Mouse (Mus musculus): ENCODE measurements at regions not wholly inside any gene's neighbourhood (a gene's known extent, or its start where the extent isn't known, plus 50 kb on each side); places are given as distances from the start of the nearest gene placed in this dataset.

DNA sequence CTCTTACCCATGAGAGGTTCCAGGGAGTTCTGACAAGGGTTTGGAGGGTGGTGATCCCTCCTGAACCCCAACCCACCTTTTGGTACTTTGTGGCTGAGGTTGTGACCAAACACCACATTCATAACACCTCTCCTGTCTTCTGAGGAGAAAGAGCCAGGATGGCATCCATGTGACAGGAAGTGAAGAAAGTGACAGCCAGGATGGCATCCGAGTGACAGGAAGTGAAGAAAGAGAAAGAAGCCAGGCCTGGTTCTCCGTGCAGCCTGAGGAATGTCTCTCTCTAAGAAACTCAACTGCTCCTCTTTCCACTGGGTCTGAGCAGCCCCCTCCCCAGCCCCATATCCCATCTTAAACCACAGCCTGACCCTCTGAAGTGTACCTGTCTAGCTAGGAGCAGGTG is 138.9 kb upstream of the Tle3 start:
- no peak overlapping the region for H3K4me2 ChIP-seq
- no peak overlapping the region for H3K4me3 ChIP-seq
- no peak overlapping the region for H3K27ac ChIP-seq
- peaks cover 37% of the 10 kb centered on the region for H3K4me1 ChIP-seq
- no peaks in the 10 kb centered on the region for H3K9me3 ChIP-seq
- no peak overlapping the region for H3K9ac ChIP-seq
- WGBS, result 89% methylated on average over 2 of the region's 2 CpGs
- 0 out of 2 replicates have a peak, but pooled peaks cover 6% of the 10 kb centered on the region for H3K27me3 ChIP-seq (replicated peaks)
- ATAC-seq (replicated peaks), result no peak
- H3K36me3 ChIP-seq (replicated peaks), result no peaks in the 10 kb centered on the region

DNA sequence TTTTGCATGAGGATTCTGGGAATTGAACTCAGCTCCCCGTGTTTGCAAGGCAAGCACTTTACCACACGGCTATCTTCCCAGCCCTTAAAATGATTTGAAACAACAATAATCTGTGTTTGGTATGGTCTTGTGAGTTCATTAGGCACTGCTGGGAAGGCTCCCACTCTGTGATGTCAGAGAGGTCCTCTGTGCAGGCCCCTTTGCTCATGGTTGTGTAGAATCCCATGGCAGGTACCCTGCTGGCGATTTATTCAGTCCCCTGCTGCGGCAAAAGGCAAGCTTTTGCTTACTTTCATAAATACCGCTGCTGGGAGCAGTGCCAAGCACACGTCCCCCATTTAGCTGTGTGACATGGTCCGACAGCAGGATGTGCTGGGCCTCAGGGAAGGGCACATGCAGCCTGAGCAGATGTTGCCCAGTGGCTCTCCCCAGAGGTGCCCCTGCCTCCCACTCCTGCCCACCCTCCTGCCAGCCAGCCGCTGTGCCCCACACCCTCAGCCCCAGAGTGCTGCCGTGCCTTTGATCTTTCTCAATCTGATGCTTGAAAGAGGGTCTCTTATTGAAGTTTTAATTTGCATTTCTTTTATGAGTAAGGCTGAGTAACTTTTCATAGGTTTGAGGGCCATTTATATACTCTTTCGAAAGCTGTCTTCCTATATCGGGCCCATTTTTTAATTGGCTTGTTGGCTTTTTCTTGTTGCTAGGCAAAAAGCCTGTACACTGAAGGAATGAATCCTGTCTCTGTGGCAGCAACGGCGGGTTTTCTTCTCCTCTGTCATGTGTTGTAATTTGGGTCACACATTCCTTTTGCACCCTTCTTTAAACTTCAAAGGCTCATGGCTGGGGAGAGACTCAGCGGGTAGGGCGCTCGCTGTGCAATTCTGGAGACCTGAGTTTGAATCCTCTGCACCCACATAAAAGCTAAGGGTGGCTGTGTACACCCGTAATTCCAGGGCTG is 136.2 kb upstream of the Tle3 start:
- no peak overlapping the region for H3K4me3 ChIP-seq
- no peak overlapping the region for H3K4me2 ChIP-seq
- 0 out of 2 replicates have a peak, but pooled peaks cover 6% of the 10 kb centered on the region for H3K27me3 ChIP-seq (replicated peaks)
- peaks cover 50% of the 10 kb centered on the region for H3K4me1 ChIP-seq
- H3K36me3 ChIP-seq (replicated peaks), result no peaks in the 10 kb centered on the region
- no peaks in the 10 kb centered on the region for H3K9me3 ChIP-seq
- H3K9ac ChIP-seq, result no peak overlapping the region
- H3K27ac ChIP-seq, result peak overlapping the region; percentile 67
- WGBS, result 7% methylated on average over 17 of the region's 17 CpGs
- ATAC-seq (replicated peaks), result peak; percentile 83

DNA sequence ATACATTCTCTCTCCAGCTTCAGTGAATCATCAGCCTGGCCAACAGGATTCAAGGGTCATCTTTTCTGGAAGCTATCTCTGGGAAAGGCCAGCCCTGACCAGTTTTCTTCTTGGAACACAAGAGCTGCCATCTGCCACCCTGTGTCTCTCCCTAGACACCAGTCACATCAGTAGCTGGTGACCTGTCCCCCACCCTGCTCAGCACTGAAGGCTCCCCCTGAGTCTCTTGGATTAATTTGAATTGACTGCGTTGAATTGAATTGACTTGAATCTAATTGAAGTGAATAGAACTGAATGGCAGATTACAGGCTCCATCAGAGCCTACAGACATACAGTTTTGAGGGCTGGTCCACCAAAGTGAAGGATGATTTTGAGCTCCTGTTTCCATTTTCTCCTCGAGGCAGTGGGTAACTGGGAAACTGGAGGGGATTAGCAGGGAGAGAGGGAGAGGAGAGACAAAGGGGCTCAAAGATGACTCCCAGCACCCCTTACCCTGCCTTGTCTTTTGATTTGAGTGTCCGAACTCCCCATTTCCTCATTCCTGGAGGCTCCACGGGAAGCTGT is 133.4 kb upstream of the Tle3 start:
- Histone ChIP-seq H3K4me1 (peaks cover 63% of the 10 kb centered on the region), H3K4me3 (no peak overlapping the region), H3K4me2 (no peak overlapping the region), H3K9me3 (no peaks in the 10 kb centered on the region), H3K27ac (peak overlapping the region; percentile 22; the same call in 1 of the 2 replicates), H3K27me3 (replicated peaks) (no peaks in the 10 kb centered on the region), H3K9ac (no peak overlapping the region), H3K36me3 (replicated peaks) (no peaks in the 10 kb centered on the region)
- WGBS, result 6% methylated on average over 4 of the region's 4 CpGs
- ATAC-seq (replicated peaks), result no peak

DNA sequence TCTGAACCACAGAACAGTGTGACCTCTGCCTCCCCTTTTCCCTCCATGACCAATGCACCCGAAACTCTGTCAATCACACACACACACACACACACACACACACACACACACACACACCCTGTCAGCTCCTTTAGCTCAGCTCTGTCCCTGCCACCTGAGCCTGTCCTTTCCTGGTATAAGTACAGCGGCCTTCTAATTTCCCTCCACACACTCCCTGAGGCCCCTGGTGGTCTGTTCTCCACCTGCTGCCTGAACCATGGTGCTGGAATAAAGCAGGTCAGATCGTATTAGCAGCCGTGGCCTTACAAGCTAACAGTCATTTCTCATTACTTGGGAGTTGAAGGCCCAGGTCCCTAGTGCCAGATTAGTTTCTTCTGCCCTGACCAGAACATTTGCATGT is 132.8 kb upstream of the Tle3 start:
- Histone ChIP-seq H3K4me2 (no peak overlapping the region), H3K9ac (no peak overlapping the region), H3K27me3 (replicated peaks) (no peaks in the 10 kb centered on the region), H3K4me3 (no peak overlapping the region), H3K36me3 (replicated peaks) (no peaks in the 10 kb centered on the region), H3K4me1 (peaks cover 63% of the 10 kb centered on the region), H3K9me3 (no peaks in the 10 kb centered on the region), H3K27ac (peak overlapping the region; percentile 22; the same call in 1 of the 2 replicates)
- WGBS, result 27% methylated on average over 4 of the region's 4 CpGs
- no peak for ATAC-seq (replicated peaks)

DNA sequence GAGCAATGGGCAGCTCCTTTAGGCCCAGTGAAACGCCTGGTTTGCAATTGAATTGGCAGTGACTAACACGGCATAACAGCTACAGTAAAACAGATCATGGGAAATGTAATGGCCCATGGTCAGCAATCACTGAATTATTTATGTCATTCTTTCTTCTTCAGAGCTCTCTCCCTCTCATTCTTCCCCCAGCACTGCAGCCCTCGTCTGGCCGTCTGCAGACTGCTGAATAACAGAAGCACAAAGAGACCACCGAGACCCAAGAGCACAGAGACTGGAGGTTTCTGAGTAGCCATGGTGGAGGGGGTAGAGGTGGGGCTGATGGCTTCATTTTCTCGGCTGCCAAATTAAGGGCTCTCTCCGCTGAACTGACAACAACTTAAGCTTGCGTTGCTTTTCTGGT is 130.7 kb upstream of the Tle3 start:
- Histone ChIP-seq H3K27ac (no peak overlapping the region), H3K4me1 (peaks cover 51% of the 10 kb centered on the region), H3K4me3 (no peak overlapping the region), H3K9me3 (0 out of 2 replicates have a peak, but pooled peaks cover 4% of the 10 kb centered on the region), H3K27me3 (replicated peaks) (no peaks in the 10 kb centered on the region), H3K36me3 (replicated peaks) (no peaks in the 10 kb centered on the region), H3K4me2 (no peak overlapping the region), H3K9ac (no peak overlapping the region)
- 12% methylated on average over 8 of the region's 8 CpGs for WGBS
- peak; percentile 69; the same call in 1 of the 2 replicates for ATAC-seq (replicated peaks)

DNA sequence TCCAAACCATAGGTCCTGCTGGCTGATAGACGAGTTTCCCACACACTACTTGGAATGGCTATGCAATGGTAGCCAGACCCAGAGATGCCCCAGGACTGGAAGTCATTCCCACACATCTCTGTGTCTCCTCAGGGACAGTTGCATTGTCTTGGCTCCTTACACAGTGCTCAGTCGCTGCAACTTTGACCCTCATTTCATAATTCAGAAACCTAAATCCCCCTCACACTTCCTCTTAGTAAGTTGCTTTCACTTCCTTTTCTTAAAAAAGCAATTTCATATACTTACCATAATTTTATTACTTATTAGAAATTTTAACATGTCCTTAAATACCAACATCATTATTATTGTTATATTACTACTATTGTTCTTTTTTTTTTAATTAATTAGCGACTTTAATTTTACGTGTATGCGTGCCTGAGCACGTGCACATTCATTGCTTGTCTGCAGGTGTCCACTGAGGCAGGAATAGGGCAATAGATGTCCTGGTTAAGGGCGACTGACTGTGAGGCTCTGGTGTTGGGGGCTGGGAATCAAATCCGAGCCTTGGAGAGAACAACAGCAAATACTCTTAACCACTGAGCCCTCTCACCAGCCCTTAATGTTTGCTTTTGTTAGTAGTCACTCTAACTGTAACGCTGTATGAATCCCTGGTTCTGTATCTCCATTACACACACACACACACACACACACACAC is 129.9 kb upstream of the Tle3 start:
- ATAC-seq (replicated peaks), result no peak
- no peak overlapping the region for H3K4me2 ChIP-seq
- no peak overlapping the region for H3K27ac ChIP-seq
- no peaks in the 10 kb centered on the region for H3K27me3 ChIP-seq (replicated peaks)
- WGBS, result 53% methylated on average over 9 of the region's 9 CpGs
- H3K36me3 ChIP-seq (replicated peaks), result no peaks in the 10 kb centered on the region
- H3K9me3 ChIP-seq, result 0 out of 2 replicates have a peak, but pooled peaks cover 4% of the 10 kb centered on the region
- no peak overlapping the region for H3K9ac ChIP-seq
- H3K4me3 ChIP-seq, result no peak overlapping the region
- H3K4me1 ChIP-seq, result peaks cover 43% of the 10 kb centered on the region

DNA sequence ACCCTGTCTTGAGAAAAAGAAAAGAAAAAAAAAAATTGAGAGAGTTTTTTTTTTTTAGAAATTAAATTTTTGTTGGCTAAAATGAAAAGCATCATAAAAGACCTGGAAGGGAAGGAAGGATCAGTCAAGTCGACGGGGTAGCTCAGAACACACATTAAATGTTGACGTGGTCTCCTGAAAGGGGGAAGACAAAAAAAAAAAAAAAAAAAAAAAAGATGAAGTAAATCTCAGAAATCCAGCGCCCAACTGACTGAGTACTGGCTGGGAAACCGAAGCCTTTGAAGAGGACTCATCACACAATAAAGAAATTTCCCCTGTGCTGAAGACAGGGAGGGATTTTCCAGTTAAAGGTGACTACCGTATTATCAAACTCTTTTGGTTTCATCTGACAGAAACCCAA is 128.9 kb upstream of the Tle3 start:
- 39% methylated on average over 6 of the region's 6 CpGs for WGBS
- Histone ChIP-seq H3K4me3 (no peak overlapping the region), H3K36me3 (replicated peaks) (no peaks in the 10 kb centered on the region), H3K9ac (no peak overlapping the region), H3K4me2 (no peak overlapping the region), H3K27ac (no peak overlapping the region), H3K9me3 (0 out of 2 replicates have a peak, but pooled peaks cover 4% of the 10 kb centered on the region), H3K27me3 (replicated peaks) (no peaks in the 10 kb centered on the region), H3K4me1 (peaks cover 34% of the 10 kb centered on the region)
- no peak for ATAC-seq (replicated peaks)

DNA sequence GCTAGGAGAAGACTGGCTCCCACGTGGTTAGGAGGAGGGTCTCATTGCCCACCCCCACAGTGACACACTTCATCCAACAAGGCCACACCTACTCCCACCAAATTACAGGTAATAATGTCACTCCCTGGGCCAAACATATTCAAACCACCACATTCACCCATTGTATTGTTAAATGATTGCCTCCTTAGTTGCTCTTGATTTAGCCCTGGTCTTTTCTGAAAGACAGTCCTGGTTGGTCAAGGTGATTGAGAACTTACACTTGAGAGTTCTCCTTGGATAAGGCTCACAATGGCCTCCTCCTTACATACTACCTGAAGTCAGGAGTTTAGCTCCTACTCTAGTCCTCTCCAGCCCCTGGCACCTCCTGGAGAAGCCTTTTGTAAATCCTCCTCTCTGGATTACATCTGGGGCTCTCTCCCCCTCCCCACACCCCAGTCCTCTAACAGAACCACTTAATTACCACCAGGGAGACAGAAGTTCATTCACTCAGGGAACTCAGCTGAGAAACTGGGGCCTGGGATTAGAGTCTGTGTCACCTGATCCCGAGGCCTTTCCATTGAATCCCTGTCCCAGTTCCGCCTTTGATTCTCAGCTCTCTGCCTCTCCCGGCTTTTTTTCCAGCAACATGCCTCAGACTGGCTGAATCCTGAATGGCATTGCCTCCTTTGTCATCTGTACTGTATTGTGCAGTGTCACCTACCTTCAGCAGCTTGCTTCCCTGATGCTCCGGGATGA is 122.3 kb upstream of the Tle3 start:
- Histone ChIP-seq H3K27ac (no peak overlapping the region), H3K9ac (no peak overlapping the region), H3K4me2 (no peak overlapping the region), H3K4me1 (0 out of 2 replicates have a peak, but pooled peaks cover 2% of the 10 kb centered on the region), H3K27me3 (replicated peaks) (peaks cover 6% of the 10 kb centered on the region; the same call in 1 of the 2 replicates), H3K9me3 (0 out of 2 replicates have a peak, but pooled peaks cover 4% of the 10 kb centered on the region), H3K36me3 (replicated peaks) (no peaks in the 10 kb centered on the region), H3K4me3 (no peak overlapping the region)
- 13% methylated on average over 5 of the region's 5 CpGs for WGBS
- no peak for ATAC-seq (replicated peaks)

DNA sequence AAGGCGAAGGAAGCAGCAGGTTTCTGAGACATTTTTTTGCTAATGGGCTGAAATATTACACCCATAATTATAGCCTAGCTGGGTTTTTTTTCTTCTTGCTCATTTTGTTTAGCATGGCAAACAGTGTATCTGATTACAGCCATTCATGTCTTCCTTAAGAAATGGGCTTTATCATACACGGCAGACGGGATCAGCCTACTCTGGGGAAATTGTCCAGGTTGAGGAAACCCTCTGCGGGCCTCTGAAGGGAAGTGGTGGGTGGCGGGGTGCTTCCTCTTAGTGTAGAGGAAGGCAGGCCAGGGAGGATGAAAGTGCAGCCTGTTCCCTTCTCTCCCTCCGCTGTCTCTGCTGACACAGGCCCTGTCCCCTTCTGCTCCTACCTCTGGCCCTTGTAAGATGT is 120.6 kb upstream of the Tle3 start:
- Histone ChIP-seq H3K36me3 (replicated peaks) (no peaks in the 10 kb centered on the region), H3K9ac (no peak overlapping the region), H3K4me2 (no peak overlapping the region), H3K4me1 (0 out of 2 replicates have a peak, but pooled peaks cover 2% of the 10 kb centered on the region), H3K9me3 (no peaks in the 10 kb centered on the region), H3K27me3 (replicated peaks) (peaks cover 6% of the 10 kb centered on the region; the same call in 1 of the 2 replicates), H3K27ac (no peak overlapping the region), H3K4me3 (no peak overlapping the region)
- ATAC-seq (replicated peaks), result no peak
- WGBS, result 58% methylated on average over 6 of the region's 6 CpGs

DNA sequence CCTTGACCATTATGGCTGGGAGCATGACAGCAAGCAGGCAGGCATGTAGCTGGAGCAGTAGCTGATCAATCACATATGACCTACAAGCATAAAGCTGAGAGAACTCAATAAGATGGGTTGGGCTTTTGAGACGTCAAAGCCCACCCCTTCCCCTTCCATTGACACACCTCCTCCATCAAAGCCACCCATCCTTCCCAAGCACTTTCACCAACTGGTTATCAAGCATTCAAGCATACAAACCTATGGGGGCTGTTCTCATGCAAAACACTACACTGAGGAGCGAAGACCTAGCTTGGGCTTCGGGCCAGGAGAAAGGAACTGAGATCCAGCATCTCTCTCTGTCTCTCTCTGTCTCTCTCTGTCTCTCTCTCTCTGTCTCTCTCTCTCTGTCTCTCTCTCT is 118.4 kb upstream of the Tle3 start:
- Histone ChIP-seq H3K4me3 (no peak overlapping the region), H3K27ac (no peak overlapping the region), H3K4me1 (0 out of 2 replicates have a peak, but pooled peaks cover 2% of the 10 kb centered on the region), H3K27me3 (replicated peaks) (peaks cover 6% of the 10 kb centered on the region; the same call in 1 of the 2 replicates), H3K9me3 (no peaks in the 10 kb centered on the region), H3K4me2 (no peak overlapping the region), H3K36me3 (replicated peaks) (no peaks in the 10 kb centered on the region), H3K9ac (no peak overlapping the region)
- 83% methylated on average over 3 of the region's 3 CpGs for WGBS
- no peak for ATAC-seq (replicated peaks)

DNA sequence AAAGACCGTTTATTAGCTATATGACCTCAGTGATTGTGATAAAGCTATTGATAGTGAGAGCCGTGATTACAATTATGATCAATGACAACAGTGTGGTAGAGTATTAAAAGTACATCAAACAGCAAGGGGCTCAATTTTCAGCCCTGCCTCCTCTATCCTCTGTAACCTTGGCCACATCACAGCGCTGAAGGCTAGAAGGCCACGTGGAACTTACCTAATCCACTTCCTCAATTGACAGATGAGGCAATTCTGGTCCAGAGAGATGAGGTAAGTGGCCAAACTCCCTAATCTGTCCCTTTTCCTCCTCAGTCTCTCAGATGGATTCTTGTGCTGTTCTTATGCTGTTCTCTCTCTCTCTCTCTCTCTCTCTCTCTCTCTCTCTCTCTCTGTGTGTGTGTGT is 114.7 kb upstream of the Tle3 start:
- Histone ChIP-seq H3K4me1 (peaks cover 26% of the 10 kb centered on the region), H3K4me2 (no peak overlapping the region), H3K9ac (no peak overlapping the region), H3K4me3 (no peak overlapping the region), H3K27me3 (replicated peaks) (peaks cover 6% of the 10 kb centered on the region; the same call in 1 of the 2 replicates), H3K9me3 (no peaks in the 10 kb centered on the region), H3K36me3 (replicated peaks) (no peaks in the 10 kb centered on the region), H3K27ac (no peak overlapping the region)
- WGBS, result 68% methylated on average over 4 of the region's 4 CpGs
- no peak for ATAC-seq (replicated peaks)
